Mouse (Mus musculus): Measurements from ENCODE around the gene Polr2a. TPM values are rescaled to one million over a fixed set of nuclear protein-coding genes. Genes with fewer than 3 reads are reported as not detected.

The Polr2a gene
- total and polyA plus RNA-seq, 3 experiments: 16.6 to 193 (median 73.9) TPM

GRCm38 (mm10) chr11:69765221-69766125, 7.0 kb upstream of the Polr2a start, which contains the start of gene Zbtb4:
Gene Zbtb4 (plus strand): TSS chr11:69765912.
- Histone ChIP-seq H3K4me3 (ENCODE audit: control insufficient read depth in 1 of 2, insufficient read depth in 1 of 2, low read depth in 2 of 2, low read length in 2 of 2) (peak within 1 kb of the TSS; percentile 84 to 90), H3K27ac (ENCODE audit: control insufficient read depth, low read depth, low read length) (peak within 1 kb of the TSS; percentile 46), H3K9ac (ENCODE audit: control insufficient read depth, low read depth, low read length, poor library complexity, severe bottlenecking) (peak within 1 kb of the TSS; percentile 94), H3K79me2 (ENCODE audit: control insufficient read depth, insufficient read depth, low read length, poor library complexity) (peaks cover 8% of the 10 kb centered on the region), H3K9me3 (replicated peaks; ENCODE audit: insufficient read depth, low read length) (no peaks in the 10 kb centered on the region), H3K27me3 (ENCODE audit: control insufficient read depth in 1 of 2, insufficient read depth in 2 of 2, low read length in 2 of 2) (no peaks in the 10 kb centered on the region), H3K36me3 (ENCODE audit: control insufficient read depth in 1 of 2, insufficient read depth in 2 of 2, low read length in 2 of 2) (peaks cover 0 to 2% of the 10 kb centered on the region in 2 experiments; a peak in 1 of 4 replicates), H3K4me1 (ENCODE audit: control insufficient read depth in 1 of 2, insufficient read depth in 2 of 2, low read length in 2 of 2) (peaks cover 2 to 19% of the 10 kb centered on the region in 2 experiments; a peak in 3 of 4 replicates)
- TF ChIP-seq SIN3A (IDR thresholded peaks at IDR 0.05; ENCODE audit: low read length) (0 out of 2 replicates have a peak, but pooled peaks have one; percentile 7), CHD1 (IDR thresholded peaks at IDR 0.05; ENCODE audit: low read depth, low read length) (0 out of 2 replicates have a peak, but pooled peaks have one; percentile 44), ZNF384 (IDR thresholded peaks at IDR 0.05; ENCODE audit: low read depth, low read length) (no peak), NELFE (IDR thresholded peaks at IDR 0.05; ENCODE audit: low read depth, low read length) (peak; percentile 9; the same call in 1 of the 2 replicates), SMC3 (IDR thresholded peaks at IDR 0.05; ENCODE audit: low read depth, low read length) (no peak), MAZ (IDR thresholded peaks at IDR 0.05; ENCODE audit: low read depth, low read length) (peak; percentile 39; the same call in 1 of the 2 replicates)
- peak; percentile 48 for DNase-seq (ENCODE audit: low read depth, low spot score)

- DNase-seq (ENCODE audit: low read depth, low spot score): peak; percentile 71
- Histone ChIP-seq H3K36me3 (ENCODE audit: control insufficient read depth in 1 of 2, insufficient read depth in 2 of 2, low read length in 2 of 2) (peaks cover 0 to 4% of the 10 kb centered on the region in 2 experiments; a peak in 1 of 4 replicates), H3K4me1 (ENCODE audit: control insufficient read depth in 1 of 2, insufficient read depth in 2 of 2, low read length in 2 of 2) (peaks cover 6 to 26% of the 10 kb centered on the region in 2 experiments)
Measured at GRCm38 (mm10) chr11:69763551-69763950, 5.1 kb upstream of the Polr2a start.

GRCm38 (mm10) chr11:69761868-69762267, 3.4 kb upstream of the Polr2a start, which contains the start of gene Slc35g3:
Gene Slc35g3 (minus strand): TSS chr11:69761968.
- no peaks in the 10 kb centered on the region for H3K27me3 ChIP-seq (ENCODE audit: control insufficient read depth in 1 of 2, insufficient read depth in 2 of 2, low read length in 2 of 2)
- H3K4me3 ChIP-seq (ENCODE audit: control insufficient read depth in 1 of 2, insufficient read depth in 1 of 2, low read depth in 2 of 2, low read length in 2 of 2): no peak within 1 kb of the TSS
- DNase-seq (ENCODE audit: low read depth, low spot score): no peak
- TF ChIP-seq RCOR1 (IDR thresholded peaks at IDR 0.05; ENCODE audit: low read depth, low read length): no peak
- no peak for TF ChIP-seq CHD1 (IDR thresholded peaks at IDR 0.05; ENCODE audit: low read depth, low read length)
- TF ChIP-seq SMC3 (IDR thresholded peaks at IDR 0.05; ENCODE audit: low read depth, low read length): no peak
- no peak for TF ChIP-seq MXI1 (IDR thresholded peaks at IDR 0.05; ENCODE audit: low read depth, low read length)
- TF ChIP-seq GATA1 (IDR thresholded peaks at IDR 0.05; ENCODE audit: low read depth, low read length): no peak
- TF ChIP-seq MEF2A (IDR thresholded peaks at IDR 0.05; ENCODE audit: extremely low read depth, insufficient replicate concordance, low read depth, low read length, poor library complexity, severe bottlenecking): no peak
- TF ChIP-seq NELFE (IDR thresholded peaks at IDR 0.05; ENCODE audit: low read depth, low read length): no peak
- no peak for TF ChIP-seq BHLHE40 (IDR thresholded peaks at IDR 0.05; ENCODE audit: borderline replicate concordance, low read depth, low read length)
- no peak for TF ChIP-seq SIN3A (IDR thresholded peaks at IDR 0.05; ENCODE audit: low read length)
- TF ChIP-seq MYC (IDR thresholded peaks at IDR 0.05; ENCODE audit: low read depth, low read length): no peak
- TF ChIP-seq ZNF384 (IDR thresholded peaks at IDR 0.05; ENCODE audit: low read depth, low read length): no peak
- no peak for TF ChIP-seq NRF1 (IDR thresholded peaks at IDR 0.05; ENCODE audit: insufficient read depth, low read depth, low read length, poor library complexity, severe bottlenecking)
- no peak for TF ChIP-seq MAZ (IDR thresholded peaks at IDR 0.05; ENCODE audit: low read depth, low read length)
- no peak for TF ChIP-seq MYB (IDR thresholded peaks at IDR 0.05; ENCODE audit: low read depth, low read length)
- no peak for TF ChIP-seq CHD2 (IDR thresholded peaks at IDR 0.05; ENCODE audit: low read length)
- no peak within 1 kb of the TSS for H3K9ac ChIP-seq (ENCODE audit: control insufficient read depth, low read depth, low read length, poor library complexity, severe bottlenecking)
- peaks cover 22% of the 10 kb centered on the region for H3K79me2 ChIP-seq (ENCODE audit: control insufficient read depth, insufficient read depth, low read length, poor library complexity)
- peaks cover 0 to 7% of the 10 kb centered on the region in 2 experiments; a peak in 2 of 4 replicates for H3K36me3 ChIP-seq (ENCODE audit: control insufficient read depth in 1 of 2, insufficient read depth in 2 of 2, low read length in 2 of 2)
- H3K27ac ChIP-seq (ENCODE audit: control insufficient read depth, low read depth, low read length): no peak within 1 kb of the TSS
- H3K4me1 ChIP-seq (ENCODE audit: control insufficient read depth in 1 of 2, insufficient read depth in 2 of 2, low read length in 2 of 2): peaks cover 6 to 27% of the 10 kb centered on the region in 2 experiments
- H3K9me3 ChIP-seq (replicated peaks; ENCODE audit: insufficient read depth, low read length): no peaks in the 10 kb centered on the region

More at GRCm38 (mm10) chr11:69763551-69763950, 5.1 kb upstream of the Polr2a start:
- H3K27me3 ChIP-seq (ENCODE audit: control insufficient read depth in 1 of 2, insufficient read depth in 2 of 2, low read length in 2 of 2): no peaks in the 10 kb centered on the region
- no peak overlapping the region for H3K9ac ChIP-seq (ENCODE audit: control insufficient read depth, low read depth, low read length, poor library complexity, severe bottlenecking)
- peak; percentile 58 for TF ChIP-seq RAD21 (IDR thresholded peaks at IDR 0.05; ENCODE audit: low read depth, low read length)
- TF ChIP-seq MAX (IDR thresholded peaks at IDR 0.05; ENCODE audit: low read length): no peak
- TF ChIP-seq SMC3 (IDR thresholded peaks at IDR 0.05; ENCODE audit: low read depth, low read length): peak; percentile 57
- TF ChIP-seq ZC3H11A (IDR thresholded peaks at IDR 0.05; ENCODE audit: low read depth, low read length): peak; percentile 54
- peak; percentile 25 to 71 (median 60) for TF ChIP-seq CTCF (IDR thresholded peaks at IDR 0.05 in 2 of 3, conservative IDR thresholded peaks at IDR 0.05 in 1 of 3; ENCODE audit: control insufficient read depth in 1 of 3, insufficient read depth in 1 of 3, low read depth in 2 of 3, low read length in 3 of 3, poor library complexity in 1 of 3, severe bottlenecking in 1 of 3)
- TF ChIP-seq KAT2A (conservative IDR thresholded peaks at IDR 0.05; ENCODE audit: low read depth, low read length): no peak
- 0 out of 2 replicates have a peak, but pooled peaks have one; percentile 28 for TF ChIP-seq ETS1 (IDR thresholded peaks at IDR 0.05; ENCODE audit: low read depth, low read length)
- TF ChIP-seq SIN3A (IDR thresholded peaks at IDR 0.05; ENCODE audit: low read length): peak; percentile 41; the same call in 1 of the 2 replicates
- H3K9me3 ChIP-seq (replicated peaks; ENCODE audit: insufficient read depth, low read length): no peaks in the 10 kb centered on the region
- peaks cover 11% of the 10 kb centered on the region for H3K79me2 ChIP-seq (ENCODE audit: control insufficient read depth, insufficient read depth, low read length, poor library complexity)
- H3K4me3 ChIP-seq (ENCODE audit: control insufficient read depth in 1 of 2, insufficient read depth in 1 of 2, low read depth in 2 of 2, low read length in 2 of 2): no peak overlapping the region
- H3K27ac ChIP-seq (ENCODE audit: control insufficient read depth, low read depth, low read length): no peak overlapping the region
